Mouse (Mus musculus) spleen, adult 2 months (tissue): ENCODE data around the gene Kif7. TPM values are rescaled to one million over a fixed set of nuclear protein-coding genes. Genes with fewer than 3 reads are reported as not detected.

Experiments used
- DNase-seq, 2 experiments: peaks; one replicate each; pipeline versions ENCODE4 v3.0.0 to v3.0.0-alpha.2; 2012 to 2021; ENCODE audit warnings: low spot score in 2 of 2, low read depth in 1 of 2
- H3K27ac ChIP-seq: fragments of 200-500 bp; 2 replicates; pipeline ENCODE4 v1.5.1; 2012; ENCODE audit warnings: low read length, inconsistent platforms; ENCODE audit not compliant: insufficient read depth
- H3K27me3 ChIP-seq: fragments of 200-500 bp; 2 replicates; pipeline ENCODE4 v1.6.1; 2012; ENCODE audit warnings: mild to moderate bottlenecking, moderate library complexity, low read length, inconsistent platforms; ENCODE audit not compliant: control insufficient read depth, insufficient read depth
- H3K36me3 ChIP-seq: fragments of 200-500 bp; 2 replicates; pipeline ENCODE4 v1.6.1; 2012; ENCODE audit warnings: mild to moderate bottlenecking, low read length, inconsistent platforms; ENCODE audit not compliant: control insufficient read depth, insufficient read depth
- H3K4me1 ChIP-seq: fragments of 200-500 bp; 2 replicates; pipeline ENCODE4 v1.6.1; 2011; ENCODE audit warnings: inconsistent platforms; ENCODE audit not compliant: control insufficient read depth, insufficient read depth, insufficient read length
- H3K4me3 ChIP-seq: fragments of 200-500 bp; 2 replicates; pipeline ENCODE4 v1.5.1; 2011; ENCODE audit warnings: mild to moderate bottlenecking, inconsistent platforms; ENCODE audit not compliant: insufficient read depth, insufficient read length; ENCODE audit errors: extremely low read depth
- CTCF ChIP-seq: fragments of 200-500 bp; IDR thresholded peaks from 2 replicates; pipeline ENCODE4 v1.5.1; 2011; ENCODE audit warnings: mild to moderate bottlenecking, inconsistent platforms; ENCODE audit not compliant: insufficient read depth, insufficient read length, insufficient replicate concordance; ENCODE audit errors: extremely low read depth
- POLR2A ChIP-seq: fragments of 200-500 bp; IDR thresholded peaks from 2 replicates; pipeline ENCODE4 v1.6.1; 2011; ENCODE audit warnings: low read depth, low read length, inconsistent platforms
- WGBS: fragments of 180-500 bp; shearing (Covaris S2); methylation state at CpG from one replicate; pipeline ENCODE4 v1.1.7; 2018; 5-methylcytosine and 5-hydroxymethylcytosine counted together
- polyA plus RNA-seq: library from polyadenylated mRNA; depleted of rRNA; stranded (reverse); fragments of >200 nt; gene quantifications from 2 replicates; pipeline ENCODE4 v1.2.3, GENCODE M21; 2012

Gene Kif7
- polyA plus RNA-seq, 1 experiment, result 0.98 TPM

- TF ChIP-seq CTCF, result no peak
- Histone ChIP-seq H3K36me3 (no peaks in the 10 kb centered on the region), H3K27me3 (no peaks in the 10 kb centered on the region), H3K4me1 (no peaks in the 10 kb centered on the region), H3K4me3 (no peak overlapping the region), H3K27ac (no peak overlapping the region)
- WGBS, result 96% methylated on average over 6 of the region's 6 CpGs
- no peak for DNase-seq
Measured at GRCm38 (mm10) chr7:79749511-79749910, 34.0 kb upstream of the Kif7 start.

- Histone ChIP-seq H3K4me1 (peaks cover 5% of the 10 kb centered on the region; the same call in 1 of the 2 replicates), H3K36me3 (no peaks in the 10 kb centered on the region), H3K27me3 (no peaks in the 10 kb centered on the region), H3K27ac (no peak overlapping the region), H3K4me3 (no peak overlapping the region)
- TF ChIP-seq POLR2A (no peak), CTCF (no peak)
- WGBS, result 55% methylated on average over 6 of the region's 6 CpGs
- DNase-seq, result no peak
Measured at GRCm38 (mm10) chr7:79747659-79748058, 32.1 kb upstream of the Kif7 start.

GRCm38 (mm10) chr7:79744585-79744984 is 29.1 kb upstream of the Kif7 start:
- TF ChIP-seq CTCF, result no peak
- no peak for TF ChIP-seq POLR2A
- Histone ChIP-seq H3K36me3 (no peaks in the 10 kb centered on the region), H3K4me1 (peaks cover 5% of the 10 kb centered on the region; the same call in 1 of the 2 replicates), H3K27ac (no peak overlapping the region), H3K4me3 (no peak overlapping the region), H3K27me3 (no peaks in the 10 kb centered on the region)
- WGBS, result 23% methylated on average over 5 of the region's 5 CpGs
- no peak for DNase-seq

GRCm38 (mm10) chr7:79744051-79744450 is 28.5 kb upstream of the Kif7 start:
- Histone ChIP-seq H3K4me3 (no peak overlapping the region), H3K27ac (no peak overlapping the region), H3K27me3 (no peaks in the 10 kb centered on the region), H3K4me1 (peaks cover 5% of the 10 kb centered on the region; the same call in 1 of the 2 replicates), H3K36me3 (no peaks in the 10 kb centered on the region)
- DNase-seq, result no peak
- 91% methylated on average over 9 of the region's 9 CpGs for WGBS
- TF ChIP-seq CTCF (no peak), POLR2A (no peak)

DNA sequence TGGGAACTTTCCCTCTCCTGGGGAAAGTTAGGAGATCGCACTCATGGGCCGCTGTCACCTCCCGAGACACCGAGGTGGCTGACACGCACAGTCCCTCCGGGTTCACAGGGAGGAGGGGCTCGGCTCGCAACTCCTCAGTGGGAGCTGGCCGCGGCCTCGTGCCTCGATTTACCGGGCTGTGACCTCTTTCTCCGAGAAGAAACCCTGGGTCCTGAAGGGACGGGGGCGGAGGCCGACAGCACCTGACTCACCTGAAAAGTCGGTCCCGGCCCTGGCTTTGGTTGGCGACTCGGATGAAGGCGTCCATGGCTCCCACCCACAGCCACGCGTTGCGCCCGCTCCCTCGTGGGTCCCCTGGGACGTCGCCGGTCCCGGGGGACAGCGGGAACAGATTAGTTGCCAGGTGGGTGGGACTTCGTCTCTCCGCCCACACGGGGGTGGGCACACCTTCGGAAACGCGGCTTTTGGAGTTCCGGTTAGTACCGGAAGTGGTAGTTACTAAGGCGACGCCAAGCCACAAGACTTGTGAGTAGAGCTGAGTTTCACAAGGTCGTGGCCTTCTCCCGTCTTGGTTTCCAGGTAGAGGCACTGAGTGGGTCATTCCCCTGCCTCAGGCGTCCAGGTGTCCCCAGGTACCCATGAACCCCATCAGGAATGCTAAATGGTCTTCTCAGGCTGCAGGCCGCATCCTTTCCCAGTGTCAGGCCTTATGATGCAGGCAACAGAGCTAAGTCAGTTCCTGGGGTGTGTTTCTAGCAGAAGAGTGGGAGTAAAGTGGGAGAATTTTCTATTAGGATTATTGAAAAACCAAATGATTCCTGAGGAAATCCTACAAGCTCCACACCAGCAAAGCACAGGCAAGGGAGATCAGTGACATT is 27.4 kb upstream of the Kif7 start, which contains the start of the genes Pex11a and Wdr93:
Gene Pex11a (minus strand): TSS at position 473 of the 878 bp plus-strand sequence.
Gene Wdr93 (plus strand): TSS at position 505 of the 878 bp plus-strand sequence.
- Histone ChIP-seq H3K4me1 (peaks cover 5% of the 10 kb centered on the region; the same call in 1 of the 2 replicates), H3K27ac (no peak within 1 kb of the TSS), H3K36me3 (no peaks in the 10 kb centered on the region), H3K27me3 (no peaks in the 10 kb centered on the region), H3K4me3 (peak within 1 kb of the TSS; percentile 70)
- TF ChIP-seq POLR2A (no peak), CTCF (no peak)
- 4% methylated on average over 46 of the region's 46 CpGs for WGBS
- DNase-seq, result peak; percentile 66 to 68

GRCm38 (mm10) chr7:79742277-79742658 is 26.7 kb upstream of the Kif7 start:
- TF ChIP-seq CTCF (no peak), POLR2A (no peak)
- DNase-seq, result no peak
- peak overlapping the region; percentile 70 for H3K4me3 ChIP-seq
- H3K27me3 ChIP-seq, result no peaks in the 10 kb centered on the region
- peaks cover 5% of the 10 kb centered on the region; the same call in 1 of the 2 replicates for H3K4me1 ChIP-seq
- H3K36me3 ChIP-seq, result no peaks in the 10 kb centered on the region
- WGBS, result 7% methylated on average over 11 of the region's 11 CpGs
- H3K27ac ChIP-seq, result no peak overlapping the region

DNA sequence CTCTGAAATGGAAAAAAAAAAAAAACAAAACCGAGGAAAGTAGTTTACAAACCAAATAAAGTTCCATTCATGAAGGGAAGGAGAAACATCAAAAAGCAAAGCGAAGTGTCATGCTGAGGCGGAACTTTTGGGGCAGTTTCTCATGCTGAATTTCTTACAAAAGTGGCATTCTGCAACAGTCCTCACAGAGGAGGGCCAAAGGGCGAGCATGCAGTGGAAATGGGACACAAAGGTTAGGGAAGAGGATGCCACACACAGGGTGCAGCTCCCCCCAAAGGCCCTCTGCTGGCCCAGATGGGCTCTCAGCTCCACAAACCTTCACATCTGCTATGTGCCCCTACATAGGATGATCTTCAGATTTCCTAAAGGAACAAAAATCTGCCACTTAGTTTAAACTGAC is 24.8 kb upstream of the Kif7 start:
- TF ChIP-seq CTCF (no peak), POLR2A (no peak)
- Histone ChIP-seq H3K4me3 (no peak overlapping the region), H3K36me3 (no peaks in the 10 kb centered on the region), H3K27ac (no peak overlapping the region), H3K4me1 (peaks cover 5% of the 10 kb centered on the region; the same call in 1 of the 2 replicates), H3K27me3 (no peaks in the 10 kb centered on the region)
- 78% methylated on average over 4 of the region's 4 CpGs for WGBS
- no peak for DNase-seq
